Mouse (Mus musculus) thymus, postnatal 36 days (tissue): ENCODE results near the gene Tenm2.

Experiments used
- DNase-seq, 2 experiments: peaks; one replicate each; pipeline ENCODE4 v3.0.0; 2022; ENCODE audit warnings: mixed read lengths in 2 of 2

The Tenm2 gene

DNA sequence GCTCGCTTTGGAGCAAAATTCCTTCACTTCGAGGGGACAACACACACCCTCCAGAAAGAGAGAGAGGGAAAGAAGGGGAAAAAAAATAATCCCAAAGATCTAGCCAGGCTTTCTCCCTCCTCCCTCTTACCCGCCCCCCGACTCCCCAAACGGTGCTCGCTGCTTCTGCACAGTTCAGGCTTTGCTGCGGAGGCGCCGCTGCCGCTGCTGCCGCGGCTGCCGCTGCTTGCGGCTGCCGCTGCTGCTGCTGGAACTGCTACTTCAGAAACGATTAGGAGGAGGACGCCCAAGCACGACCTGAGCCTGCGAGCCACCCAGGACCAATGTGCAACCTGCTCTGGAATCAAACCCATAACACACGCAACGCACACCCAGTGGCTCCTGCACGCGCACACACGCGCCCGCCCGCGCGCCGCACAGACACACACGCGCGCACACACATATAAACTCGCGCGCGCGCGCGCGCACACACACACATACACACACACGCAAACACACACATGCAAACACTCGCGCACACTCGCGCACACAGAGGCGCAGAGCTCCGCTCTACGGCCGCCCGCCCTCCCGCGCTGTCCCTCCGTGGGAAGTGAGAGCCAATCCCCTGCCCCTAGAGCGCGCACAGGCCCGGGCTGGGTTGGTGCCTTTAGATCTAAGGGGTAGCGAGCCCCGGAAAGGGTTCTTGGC, at the start of gene Tenm2:
Gene Tenm2, minus strand, starts transcription at position 51 of the 687 bp plus-strand sequence.
- DNase-seq, result no peak

DNA sequence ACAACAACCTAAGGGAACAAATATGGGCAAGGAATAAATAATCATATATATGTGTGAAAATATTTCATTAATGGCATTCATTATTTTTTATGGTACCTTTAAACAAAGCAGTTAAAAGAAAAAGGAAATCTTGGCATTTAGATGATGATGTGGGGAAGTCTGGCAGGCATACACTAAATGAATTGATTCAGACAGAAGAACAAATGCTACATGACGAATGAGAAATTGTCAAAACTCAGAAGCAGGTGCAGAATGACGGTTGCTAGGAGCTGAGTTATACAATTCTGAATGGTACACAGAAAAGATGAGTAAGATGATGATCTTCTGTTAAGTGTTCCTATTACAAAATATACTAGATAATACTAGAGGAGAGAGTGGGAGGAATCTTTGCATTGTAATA, 49.4 kb upstream of the Tenm2 start:
- no peak for DNase-seq

DNA sequence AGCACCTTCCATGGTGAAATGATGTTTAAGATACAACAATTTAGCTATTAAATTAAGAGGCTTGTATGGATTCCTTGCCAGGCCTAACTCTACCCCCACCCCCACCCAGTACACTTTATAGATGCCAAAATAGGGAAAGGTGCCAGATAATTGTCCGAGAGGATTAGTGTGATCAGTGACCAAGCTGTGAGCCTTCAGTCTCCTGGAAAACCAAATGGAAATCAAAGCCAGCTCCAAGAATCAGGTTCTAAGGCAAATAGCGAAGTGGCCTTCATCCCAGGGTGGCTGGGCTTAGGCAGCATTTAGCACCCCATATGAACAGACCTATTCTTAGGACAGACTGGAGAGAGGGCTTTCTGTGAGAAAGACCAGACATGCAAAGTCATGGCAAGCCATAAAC, 13.0 kb upstream of the Tenm2 start:
- DNase-seq, result no peak

DNA sequence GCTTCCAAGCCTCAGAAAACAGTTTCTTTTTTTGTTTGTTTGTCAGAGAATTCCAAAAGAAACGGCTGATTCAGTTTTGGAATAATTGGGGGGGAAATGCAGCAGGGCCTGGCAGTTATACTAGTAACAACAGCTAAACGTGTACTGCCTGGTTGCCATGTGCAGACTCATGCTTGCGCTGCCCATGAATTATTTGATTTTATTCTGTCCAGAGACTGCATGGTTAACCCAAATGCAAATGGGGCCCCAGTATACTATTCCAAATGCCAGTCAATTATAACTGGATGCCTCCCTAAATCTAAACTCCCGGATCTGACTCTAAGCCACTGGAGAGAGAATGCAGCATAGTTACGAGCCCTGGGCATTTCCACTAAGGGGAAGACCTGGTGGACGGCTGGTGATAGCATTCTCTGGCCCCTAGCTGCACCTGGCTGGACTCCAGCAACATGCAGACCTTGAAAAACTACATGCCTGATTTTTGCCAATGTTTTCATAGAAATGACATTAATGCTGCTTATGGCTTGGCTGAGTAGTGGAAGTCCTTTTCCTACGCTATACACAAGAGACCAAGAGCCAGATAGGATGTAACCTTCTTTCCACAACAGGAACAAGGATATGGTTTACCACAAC, 1.4 kb upstream of the Tenm2 start:
- DNase-seq, result no peak

DNA sequence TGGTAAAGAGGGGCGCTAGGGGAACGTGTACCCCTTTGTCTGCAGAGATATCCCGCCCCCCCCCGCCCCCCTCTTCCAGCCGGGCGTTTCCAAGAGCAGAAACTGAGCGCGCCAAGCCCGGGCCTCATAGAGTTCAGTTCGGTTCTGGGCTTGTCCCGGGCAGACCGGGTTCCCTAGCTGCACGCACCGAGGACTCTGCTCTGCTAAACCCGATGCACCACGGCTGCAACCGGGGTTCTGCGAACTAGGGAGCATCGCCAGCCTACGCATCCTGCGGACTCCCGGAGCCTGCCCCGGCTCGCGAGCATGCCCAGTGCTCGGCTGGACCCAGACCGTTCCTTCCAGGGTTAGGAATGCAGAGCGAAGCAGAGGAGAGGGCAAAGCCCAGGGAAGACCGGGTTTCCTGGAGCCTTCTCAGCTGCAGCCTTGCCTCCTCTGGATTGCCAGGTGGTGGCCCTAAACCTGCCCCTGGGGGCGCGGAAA, 878 bp upstream of the Tenm2 start:
- DNase-seq, result no peak

DNA sequence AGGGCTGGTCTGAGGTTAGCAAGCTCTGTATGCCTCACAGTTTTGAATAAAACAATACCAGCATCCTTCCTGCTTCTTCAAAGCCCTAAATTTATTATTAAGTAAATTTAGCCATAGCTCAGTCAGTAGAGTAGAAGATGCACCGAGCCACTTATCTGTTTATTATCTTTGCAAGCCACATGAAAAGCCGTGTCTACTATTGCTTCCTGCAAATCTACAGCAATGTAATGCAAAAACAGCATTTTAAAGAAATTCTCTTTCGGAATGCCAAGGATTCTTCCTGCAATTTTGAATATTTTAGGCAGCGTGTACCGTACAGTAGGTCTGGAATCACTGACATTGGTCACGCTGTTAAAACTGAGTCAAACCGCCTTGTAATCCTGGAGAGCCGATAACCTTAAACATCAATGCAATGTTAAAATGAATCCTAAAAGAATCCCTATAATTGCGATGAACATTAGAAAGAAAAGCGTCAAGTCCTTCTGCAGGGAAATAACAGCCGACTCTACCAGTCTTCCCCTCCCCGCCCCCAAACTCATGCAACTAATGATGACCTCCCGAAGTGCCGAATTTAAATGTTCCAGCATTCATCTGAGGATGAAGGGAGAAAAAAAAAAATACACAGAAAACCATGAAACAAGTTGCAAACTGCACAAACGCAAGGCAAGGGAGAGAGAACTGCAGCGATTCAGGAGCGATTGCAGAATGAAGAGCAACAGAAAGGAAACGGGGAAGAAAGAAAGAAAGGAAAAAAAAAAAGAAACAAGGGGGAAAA, 556 bp downstream of the Tenm2 start:
- no peak for DNase-seq

DNA sequence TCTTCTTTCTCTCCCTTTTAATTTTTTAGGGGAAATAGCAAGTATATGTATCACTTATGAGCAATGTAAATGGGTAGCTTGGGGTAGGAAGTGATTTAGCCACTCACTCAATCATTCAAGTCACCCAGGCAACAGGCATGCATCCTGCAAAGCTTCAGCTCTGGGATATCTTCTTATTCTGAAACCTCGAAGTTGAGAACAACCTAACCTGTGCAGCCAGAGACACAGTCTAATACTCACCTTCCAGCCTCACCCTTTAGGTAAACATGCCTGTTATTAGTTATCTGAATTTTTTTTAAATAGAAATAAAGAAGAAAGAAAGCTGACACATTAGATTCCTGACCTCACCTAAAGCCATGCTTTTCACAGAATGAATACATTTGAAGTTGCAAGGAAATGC, 8.4 kb downstream of the Tenm2 start:
- DNase-seq, result no peak

DNA sequence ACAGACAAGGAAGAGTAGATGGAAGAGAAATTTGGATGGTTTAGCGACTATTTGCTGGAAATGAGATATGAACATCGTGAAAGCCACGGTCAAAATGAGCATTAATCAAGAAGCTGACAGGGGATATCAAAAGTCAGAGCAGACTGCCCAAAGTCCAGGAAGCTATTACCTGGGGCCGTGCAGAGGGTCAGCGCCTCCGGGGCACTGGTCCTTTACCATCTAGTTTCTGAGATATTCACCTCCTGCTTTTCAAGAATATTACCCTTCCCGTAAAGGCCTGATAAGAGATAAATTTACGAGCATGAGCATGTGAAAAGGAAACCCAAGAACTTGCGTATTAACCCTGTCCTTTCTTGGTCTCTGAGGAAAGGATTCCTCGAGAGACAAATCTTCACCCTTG, 8.8 kb downstream of the Tenm2 start:
- DNase-seq, result no peak

DNA sequence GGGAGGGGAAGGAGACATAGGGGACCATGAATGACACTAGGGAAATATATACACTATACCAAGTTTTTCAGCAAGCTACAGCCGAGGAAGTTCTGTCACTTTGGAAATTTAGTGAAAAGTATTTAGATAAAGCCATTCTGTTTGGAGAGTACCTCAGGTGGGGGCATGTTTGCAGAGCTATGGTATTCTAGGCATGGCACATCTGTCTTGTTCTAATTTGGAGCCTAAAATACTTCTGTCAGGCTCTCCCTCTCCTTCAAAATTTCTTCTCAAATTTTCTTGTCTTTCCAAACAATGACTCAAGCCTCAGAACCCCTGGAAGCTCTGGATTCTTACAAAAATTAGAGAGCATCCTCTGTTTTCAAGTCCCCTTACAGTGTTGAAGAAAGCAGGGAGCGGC, 13.0 kb downstream of the Tenm2 start:
- DNase-seq, result no peak

DNA sequence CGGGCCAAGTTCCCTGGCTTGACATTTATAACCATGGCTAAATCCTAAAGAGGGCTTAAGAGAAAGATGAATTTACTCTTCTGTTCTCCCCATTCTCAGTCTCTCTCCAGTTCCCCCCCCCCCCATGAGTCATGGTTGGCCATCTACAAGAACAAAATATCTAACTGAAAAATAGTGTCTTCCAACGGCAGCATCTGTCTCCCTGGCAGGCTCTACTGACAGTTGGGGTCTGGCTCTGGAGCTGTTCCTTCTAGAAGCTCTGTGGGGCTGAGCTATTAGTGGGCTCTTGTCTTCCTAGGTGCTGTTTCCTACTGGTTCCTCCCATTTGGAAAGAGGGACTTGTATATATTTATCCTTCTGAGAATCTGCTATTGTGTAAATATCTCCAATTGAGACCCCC, 13.7 kb downstream of the Tenm2 start:
- DNase-seq, result no peak

DNA sequence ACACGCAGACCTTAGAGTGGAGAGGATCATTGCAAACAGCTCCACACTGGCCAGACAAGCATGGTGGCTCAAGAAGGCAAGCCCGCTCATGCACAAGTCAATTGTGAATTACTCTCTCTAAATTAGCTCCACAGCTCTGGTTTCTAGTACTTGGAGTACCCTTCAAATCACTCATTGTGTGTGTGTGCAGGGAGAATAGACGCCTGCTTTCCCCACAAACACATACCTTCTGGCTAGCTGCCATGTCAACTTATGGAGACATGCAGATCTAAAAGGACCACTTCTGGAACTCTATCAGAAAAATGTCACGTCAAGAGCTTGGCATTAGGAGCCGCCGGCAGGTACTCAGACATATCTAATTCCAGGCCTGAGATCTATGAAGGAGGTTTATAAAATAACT, 14.8 kb downstream of the Tenm2 start:
- DNase-seq, result no peak

DNA sequence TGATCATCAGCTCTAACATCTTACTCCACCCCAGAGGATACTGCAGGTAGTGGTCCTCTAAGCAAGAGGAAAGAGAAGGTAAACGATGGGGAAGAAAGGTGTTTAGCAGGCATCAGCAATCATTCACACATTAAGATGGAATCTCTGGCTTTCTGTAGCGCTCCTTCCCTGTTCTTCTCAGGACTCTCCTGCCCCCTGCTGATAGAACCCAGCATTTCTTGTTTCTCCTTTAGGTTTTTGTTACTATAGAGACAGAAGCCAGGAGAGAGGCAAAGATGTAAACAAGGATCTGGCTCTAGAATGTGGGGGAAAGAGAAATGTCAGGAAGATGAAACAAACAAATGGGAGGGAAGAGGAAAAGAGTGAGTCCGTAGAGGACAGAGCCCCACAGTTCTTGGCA, 49.6 kb downstream of the Tenm2 start:
- DNase-seq, result no peak

DNA sequence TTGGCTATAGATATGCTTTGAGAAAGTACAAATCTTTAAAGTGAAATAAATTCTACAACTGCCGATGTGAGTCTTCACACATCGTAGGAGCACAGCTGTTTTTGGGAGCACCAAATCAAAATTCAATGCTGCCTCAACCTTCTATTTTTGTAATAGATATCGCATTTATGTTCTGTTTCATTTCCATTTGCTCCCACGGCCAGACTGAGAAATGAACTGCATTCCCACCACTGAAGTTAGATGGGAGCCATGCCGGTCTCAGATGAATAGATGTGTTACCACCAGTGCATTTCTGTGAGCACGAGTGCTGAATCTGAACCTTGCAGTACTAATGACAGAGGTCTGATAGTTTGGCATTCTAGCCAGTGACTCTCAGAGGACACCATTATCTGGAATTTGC, 58.3 kb downstream of the Tenm2 start:
- DNase-seq, result no peak

DNA sequence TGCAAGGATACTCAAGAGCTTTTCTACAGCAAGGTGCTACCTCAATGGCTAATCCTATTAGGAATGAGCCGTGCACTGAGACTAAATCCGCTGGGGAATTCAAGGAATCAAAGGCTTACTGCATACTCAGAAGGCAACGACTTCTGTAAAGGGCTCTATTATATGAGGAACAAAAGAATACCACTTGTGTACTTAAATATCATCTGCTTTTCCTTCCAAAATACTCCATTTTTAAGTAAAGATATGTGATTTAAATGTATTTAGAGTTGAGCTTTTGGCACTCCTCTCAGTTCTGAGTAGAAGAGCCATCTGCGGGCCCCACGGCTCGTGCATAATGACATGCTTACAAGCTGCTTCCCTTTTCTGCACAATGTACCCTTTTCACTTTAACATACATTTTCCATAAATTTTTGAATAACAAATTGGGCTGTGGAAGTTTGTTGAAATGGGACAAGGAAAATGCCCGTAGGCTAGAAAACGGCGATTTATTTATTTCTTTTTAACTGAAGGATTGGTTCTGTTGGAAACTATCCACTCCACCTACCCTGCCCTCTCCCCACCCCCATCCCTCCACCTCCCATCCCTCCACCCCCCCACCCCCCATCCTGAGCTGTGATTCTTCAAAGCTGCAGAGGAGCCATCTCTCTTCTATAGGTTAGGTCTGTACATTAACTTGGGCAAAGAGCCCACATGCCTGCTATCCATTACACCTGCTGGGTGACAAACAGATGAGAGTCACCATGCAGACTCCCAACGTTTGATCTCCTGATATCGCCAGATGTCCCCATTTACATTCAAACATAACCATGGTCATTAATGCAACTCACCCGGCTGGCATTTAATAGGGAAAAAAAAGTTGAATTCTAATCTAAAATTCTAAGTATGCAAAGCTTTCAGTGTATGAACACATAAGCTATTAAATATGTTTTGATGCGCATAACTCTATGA, 81.6 kb downstream of the Tenm2 start:
- no peak for DNase-seq

DNA sequence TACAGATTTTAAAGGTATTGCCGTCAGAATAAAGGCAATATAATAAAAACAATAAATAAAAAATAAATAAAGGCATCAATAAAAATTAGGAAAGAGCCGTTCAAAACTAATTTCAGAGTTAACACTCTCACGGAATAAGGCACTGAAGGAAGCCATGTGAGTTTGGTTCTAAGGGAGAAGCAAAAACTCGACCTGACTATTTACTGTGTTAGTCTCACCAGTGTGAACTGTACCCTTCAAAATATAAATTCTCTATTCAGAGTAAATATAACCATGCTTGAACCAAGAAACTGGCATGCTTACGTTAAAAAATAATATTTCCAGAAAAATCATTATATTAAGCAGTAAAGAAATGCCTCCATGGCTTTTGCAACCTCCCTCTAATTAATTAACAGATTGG, 82.4 kb downstream of the Tenm2 start:
- no peak for DNase-seq

DNA sequence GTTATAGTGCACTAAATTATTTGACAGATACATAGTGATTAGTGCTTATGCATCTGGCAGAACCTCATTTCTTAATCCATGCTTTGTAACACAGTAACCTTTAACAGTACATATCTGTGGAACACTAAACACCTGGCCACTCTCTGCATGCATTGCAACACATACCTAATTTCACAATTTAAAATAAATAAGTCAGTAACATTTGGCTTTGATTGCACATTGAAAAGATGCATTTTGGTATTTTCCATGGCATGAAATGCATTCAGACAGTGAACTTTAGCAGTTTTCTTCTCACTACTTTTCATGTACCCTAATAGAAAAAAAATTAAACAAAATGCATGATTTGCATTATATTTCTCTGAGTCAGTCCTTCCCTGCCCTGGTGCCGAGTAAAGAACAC, 85.8 kb downstream of the Tenm2 start:
- DNase-seq, result no peak

DNA sequence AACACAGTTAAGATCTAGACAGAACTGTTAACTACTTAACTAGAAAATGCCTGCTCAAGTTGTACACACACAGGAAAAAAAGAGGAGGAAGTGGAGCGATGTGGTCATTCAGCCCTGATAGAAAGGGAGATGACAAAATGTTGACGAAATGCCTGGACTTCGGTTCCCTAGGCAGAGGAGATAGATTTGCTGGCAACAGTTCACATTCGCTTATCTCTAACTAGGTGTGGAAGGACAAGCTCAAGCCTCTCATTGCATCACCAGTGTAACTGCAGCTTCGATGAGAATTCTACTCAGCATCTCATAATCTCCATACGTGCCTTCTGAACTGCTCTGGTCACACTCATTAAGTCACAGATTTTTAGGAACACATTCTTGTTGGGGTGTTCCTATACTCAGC, 91.8 kb downstream of the Tenm2 start:
- DNase-seq, result no peak

DNA sequence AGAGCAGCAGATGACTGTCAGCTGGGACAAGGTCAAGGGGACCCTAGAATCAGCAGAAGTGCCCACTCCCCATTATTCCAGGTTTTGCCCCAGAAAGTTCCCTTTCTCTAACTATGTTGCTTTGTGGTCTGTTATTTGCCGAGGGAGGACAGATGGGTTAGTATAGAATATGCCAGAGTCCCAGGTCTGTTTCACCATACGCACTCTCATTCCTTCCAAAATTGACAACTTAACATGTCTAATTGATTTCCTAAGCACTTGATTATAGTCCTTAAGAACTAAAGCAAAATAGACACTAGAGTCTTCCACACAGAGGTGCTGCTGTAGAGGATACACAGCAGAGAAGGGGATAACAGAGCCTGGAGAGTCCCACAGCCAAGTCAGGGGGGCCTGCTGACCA, 92.3 kb downstream of the Tenm2 start:
- DNase-seq, result no peak

DNA sequence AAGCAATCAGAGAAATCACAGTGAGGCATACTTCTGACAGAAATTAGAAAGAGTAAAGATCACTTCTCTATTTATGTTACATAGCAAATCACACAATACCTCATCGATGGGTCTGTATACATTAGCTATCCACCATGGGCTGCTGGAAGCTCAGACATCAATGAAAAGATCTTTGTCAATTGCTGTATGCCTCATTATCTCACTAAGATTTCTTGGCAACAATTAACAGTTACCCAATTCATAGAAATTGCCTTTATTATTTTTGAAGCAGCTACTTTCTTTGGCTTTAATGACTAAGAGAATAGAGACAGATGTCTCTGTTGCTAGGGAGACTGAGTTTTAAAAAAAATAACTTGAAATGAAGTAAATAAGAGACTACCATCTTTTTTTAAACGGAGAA, 106.9 kb downstream of the Tenm2 start:
- no peak for DNase-seq

DNA sequence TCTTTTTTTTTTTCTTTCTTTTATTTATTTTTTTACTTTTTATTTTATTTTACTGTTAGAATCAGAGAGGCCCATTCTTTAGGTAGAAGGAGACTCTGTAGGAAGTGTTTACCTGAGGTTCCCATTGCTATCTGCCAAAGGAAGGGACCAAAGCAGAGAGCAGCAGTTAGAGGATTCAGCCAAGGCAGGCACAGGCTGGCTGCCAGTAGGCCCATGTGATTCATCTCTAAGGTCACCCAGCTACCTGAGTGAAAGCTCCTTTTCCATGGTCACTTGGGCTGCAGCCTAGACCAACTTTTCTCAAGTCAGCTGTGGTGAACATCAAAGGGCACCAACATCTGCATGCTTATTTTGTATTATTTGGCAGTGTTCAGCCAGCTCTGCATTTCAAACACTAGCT, 117.7 kb downstream of the Tenm2 start:
- DNase-seq, result no peak

DNA sequence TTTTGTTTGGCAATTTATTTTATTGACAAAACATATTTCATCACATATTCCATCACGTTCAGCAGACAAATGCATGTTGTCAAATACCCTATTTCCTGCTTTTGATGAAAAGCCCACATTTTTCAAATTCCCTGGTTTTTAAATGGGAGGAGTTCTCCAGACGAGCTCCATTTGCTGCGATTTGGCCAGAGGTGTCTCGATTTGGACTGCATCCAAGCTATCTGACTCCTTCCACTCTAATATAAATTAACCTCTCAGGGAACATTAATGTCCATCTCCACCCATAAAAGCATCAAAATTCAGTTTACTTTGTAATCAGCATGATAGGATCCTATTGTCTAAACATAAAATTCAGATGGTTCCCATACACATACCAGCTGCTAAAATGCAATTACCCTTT, 120.6 kb downstream of the Tenm2 start:
- DNase-seq, result no peak

DNA sequence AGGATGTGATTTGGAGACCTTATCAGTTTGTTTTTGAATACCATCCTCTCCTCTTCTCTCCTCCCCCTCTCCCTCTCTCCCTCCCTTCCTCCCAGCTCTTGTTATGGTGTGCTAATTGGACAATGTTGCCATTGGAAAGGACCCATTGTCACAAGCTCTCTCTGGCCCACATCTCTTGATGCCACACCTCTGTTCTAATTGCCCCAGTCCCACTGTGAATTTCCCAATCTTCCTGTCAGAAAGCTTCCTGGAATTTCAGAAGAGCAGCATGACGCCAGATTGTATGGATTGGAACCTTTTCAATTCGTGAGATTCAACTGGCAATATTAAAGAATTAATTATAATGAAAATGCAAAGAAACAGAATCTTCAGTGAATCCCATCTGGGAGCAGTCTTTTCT, 128.7 kb downstream of the Tenm2 start:
- no peak for DNase-seq

DNA sequence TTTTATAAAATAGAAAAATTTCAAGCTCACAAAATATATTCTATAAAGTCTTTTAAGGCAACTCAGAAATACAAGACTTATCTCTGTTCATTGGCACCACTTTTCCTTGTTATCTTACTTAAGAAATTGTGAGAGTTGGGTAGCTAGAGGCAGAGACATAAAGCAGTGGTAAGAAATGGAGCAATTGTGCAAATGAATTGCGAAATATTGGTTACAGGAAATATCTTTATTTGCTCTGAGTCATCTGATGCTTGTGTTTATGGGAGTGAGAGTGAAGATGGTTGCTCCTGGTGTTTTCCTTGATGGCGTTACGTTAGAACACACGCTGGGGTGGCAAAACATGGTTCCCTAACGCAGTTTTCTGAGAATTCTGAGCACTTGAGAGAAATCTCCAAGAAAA, 156.4 kb downstream of the Tenm2 start:
- DNase-seq, result no peak
